Mouse (Mus musculus) spleen, adult 2 months (tissue): Measurements from ENCODE around the gene Dennd6b.

Source experiments
- CTCF ChIP-seq: fragments of 200-500 bp; IDR thresholded peaks from 2 replicates; pipeline ENCODE4 v1.5.1; 2011; ENCODE audit warnings: mild to moderate bottlenecking, inconsistent platforms; ENCODE audit not compliant: insufficient read depth, insufficient read length, insufficient replicate concordance; ENCODE audit errors: extremely low read depth
- POLR2A ChIP-seq: fragments of 200-500 bp; IDR thresholded peaks from 2 replicates; pipeline ENCODE4 v1.6.1; 2011; ENCODE audit warnings: low read depth, low read length, inconsistent platforms

- no peak for TF ChIP-seq CTCF
- TF ChIP-seq POLR2A: no peak
Observed at GRCm38 (mm10) chr15:89148496-89149270, 47.6 kb downstream of the Dennd6b start.
